Mouse (Mus musculus): Measurements from ENCODE around the gene Tmem185a. TPM values are rescaled to one million over a fixed set of nuclear protein-coding genes. Genes with fewer than 3 reads are reported as not detected.

The Tmem185a gene
- polyA plus RNA-seq, 1 experiment from 2014 or later = 13.0 TPM

Other genes starting within 250 kb of the Tmem185a start
- gene Ids, start 112.1 kb downstream of the Tmem185a start, polyA plus RNA-seq (2015; fragmentation: Nextera tagmentation; extraction: Ambion mirVana) = 0.38 and 0.47 TPM in 2 replicates
- gene 1110012L19Rik, start 91.3 kb downstream of the Tmem185a start, polyA plus RNA-seq (2015; fragmentation: Nextera tagmentation; extraction: Ambion mirVana) = 9.2 and 9.7 TPM in 2 replicates

Measured in liver, embryonic 15.5 days (tissue).